Mouse (Mus musculus): ENCODE results near the gene Cdk20. TPM values are rescaled to one million over a fixed set of nuclear protein-coding genes. Genes with fewer than 3 reads are reported as not detected.
A peak's percentile ranks its signal among the peaks of the same experiment; 100 is the strongest.
"Not testable (repeated sequence)": the region's sequence is repeated elsewhere in the genome, so short reads cannot be mapped to it uniquely, and the experiment has no call there.

The Cdk20 gene
- polyA plus RNA-seq, 1 experiment: 5.8 TPM

GRCm38 (mm10) chr13:64439471-64439870 is 7.4 kb downstream of the Cdk20 start:
- Histone ChIP-seq H3K36me3 (ENCODE audit: control insufficient read depth, insufficient read depth, low read length) (no peaks in the 10 kb centered on the region), H3K27ac (ENCODE audit: insufficient read depth, low read depth, low read length) (no peak overlapping the region; the same call in 1 of the 2 replicates), H3K27me3 (ENCODE audit: control insufficient read depth, insufficient read depth, low read length) (no peaks in the 10 kb centered on the region), H3K4me1 (ENCODE audit: control insufficient read depth, insufficient read depth, insufficient read length, low read length) (peaks cover 13% of the 10 kb centered on the region), H3K4me3 (ENCODE audit: low read depth, low read length) (no peak overlapping the region)
- 68% methylated on average over 5 of the region's 5 CpGs for WGBS
- TF ChIP-seq CTCF (IDR thresholded peaks at IDR 0.05; ENCODE audit: extremely low read depth, insufficient read length, insufficient replicate concordance, low read depth, low read length): no peak
- TF ChIP-seq POLR2A (IDR thresholded peaks at IDR 0.05; ENCODE audit: low read depth, low read length): no peak

- Histone ChIP-seq H3K4me3 (ENCODE audit: low read depth, low read length) (no peak overlapping the region), H3K27me3 (ENCODE audit: control insufficient read depth, insufficient read depth, low read length) (no peaks in the 10 kb centered on the region), H3K4me1 (ENCODE audit: control insufficient read depth, insufficient read depth, insufficient read length, low read length) (peaks cover 13% of the 10 kb centered on the region), H3K27ac (ENCODE audit: insufficient read depth, low read depth, low read length) (no peak overlapping the region), H3K36me3 (ENCODE audit: control insufficient read depth, insufficient read depth, low read length) (no peaks in the 10 kb centered on the region)
- WGBS: 59% methylated on average over 4 of the region's 4 CpGs
- TF ChIP-seq POLR2A (IDR thresholded peaks at IDR 0.05; ENCODE audit: low read depth, low read length) (no peak), CTCF (IDR thresholded peaks at IDR 0.05; ENCODE audit: extremely low read depth, insufficient read length, insufficient replicate concordance, low read depth, low read length) (no peak)
These were observed 8.5 kb downstream of the Cdk20 start for GRCm38 (mm10) chr13:64440592-64440991.

- Histone ChIP-seq H3K4me1 (ENCODE audit: control insufficient read depth, insufficient read depth, insufficient read length, low read length) (peaks cover 4% of the 10 kb centered on the region; the same call in 1 of the 2 replicates), H3K27me3 (ENCODE audit: control insufficient read depth, insufficient read depth, low read length) (no peaks in the 10 kb centered on the region), H3K27ac (ENCODE audit: insufficient read depth, low read depth, low read length) (no peak overlapping the region), H3K36me3 (ENCODE audit: control insufficient read depth, insufficient read depth, low read length) (no peaks in the 10 kb centered on the region), H3K4me3 (ENCODE audit: low read depth, low read length) (no peak overlapping the region)
- TF ChIP-seq CTCF (IDR thresholded peaks at IDR 0.05; ENCODE audit: extremely low read depth, insufficient read length, insufficient replicate concordance, low read depth, low read length) (no peak), POLR2A (IDR thresholded peaks at IDR 0.05; ENCODE audit: low read depth, low read length) (no peak)
- WGBS: 67% methylated on average over 4 of the region's 4 CpGs
These were observed 11.3 kb downstream of the Cdk20 start for GRCm38 (mm10) chr13:64443263-64443894.

- no peaks in the 10 kb centered on the region for H3K27me3 ChIP-seq (ENCODE audit: control insufficient read depth, insufficient read depth, low read length)
- 73% methylated on average over 9 of the region's 9 CpGs for WGBS
- H3K27ac ChIP-seq (ENCODE audit: insufficient read depth, low read depth, low read length): no peak overlapping the region
- TF ChIP-seq CTCF (IDR thresholded peaks at IDR 0.05; ENCODE audit: extremely low read depth, insufficient read length, insufficient replicate concordance, low read depth, low read length) (no peak), POLR2A (IDR thresholded peaks at IDR 0.05; ENCODE audit: low read depth, low read length) (no peak)
- H3K4me3 ChIP-seq (ENCODE audit: low read depth, low read length): no peak overlapping the region
- no peaks in the 10 kb centered on the region for H3K36me3 ChIP-seq (ENCODE audit: control insufficient read depth, insufficient read depth, low read length)
- H3K4me1 ChIP-seq (ENCODE audit: control insufficient read depth, insufficient read depth, insufficient read length, low read length): no peaks in the 10 kb centered on the region
These were observed 13.3 kb downstream of the Cdk20 start for GRCm38 (mm10) chr13:64445254-64445920.

- H3K27me3 ChIP-seq (ENCODE audit: control insufficient read depth, insufficient read depth, low read length): no peaks in the 10 kb centered on the region
- no peak overlapping the region for H3K27ac ChIP-seq (ENCODE audit: insufficient read depth, low read depth, low read length)
- H3K4me1 ChIP-seq (ENCODE audit: control insufficient read depth, insufficient read depth, insufficient read length, low read length): no peaks in the 10 kb centered on the region
- H3K4me3 ChIP-seq (ENCODE audit: low read depth, low read length): no peak overlapping the region
- WGBS: 2% methylated on average over 1 of the region's 1 CpGs
- TF ChIP-seq POLR2A (IDR thresholded peaks at IDR 0.05; ENCODE audit: low read depth, low read length) (no peak), CTCF (IDR thresholded peaks at IDR 0.05; ENCODE audit: extremely low read depth, insufficient read length, insufficient replicate concordance, low read depth, low read length) (0 out of 2 replicates have a peak, but pooled peaks have one; percentile 12)
- no peaks in the 10 kb centered on the region for H3K36me3 ChIP-seq (ENCODE audit: control insufficient read depth, insufficient read depth, low read length)
These were observed 15.8 kb downstream of the Cdk20 start for GRCm38 (mm10) chr13:64447947-64448346.

GRCm38 (mm10) chr13:64448729-64449128 is 16.6 kb downstream of the Cdk20 start:
- TF ChIP-seq CTCF (IDR thresholded peaks at IDR 0.05; ENCODE audit: extremely low read depth, insufficient read length, insufficient replicate concordance, low read depth, low read length) (no peak), POLR2A (IDR thresholded peaks at IDR 0.05; ENCODE audit: low read depth, low read length) (no peak)
- Histone ChIP-seq H3K27me3 (ENCODE audit: control insufficient read depth, insufficient read depth, low read length) (no peaks in the 10 kb centered on the region), H3K36me3 (ENCODE audit: control insufficient read depth, insufficient read depth, low read length) (no peaks in the 10 kb centered on the region), H3K4me3 (ENCODE audit: low read depth, low read length) (no peak overlapping the region), H3K27ac (ENCODE audit: insufficient read depth, low read depth, low read length) (no peak overlapping the region), H3K4me1 (ENCODE audit: control insufficient read depth, insufficient read depth, insufficient read length, low read length) (no peaks in the 10 kb centered on the region)
- WGBS: 78% methylated on average over 5 of the region's 5 CpGs

GRCm38 (mm10) chr13:64450001-64450794 is 18.1 kb downstream of the Cdk20 start:
- Histone ChIP-seq H3K4me1 (ENCODE audit: control insufficient read depth, insufficient read depth, insufficient read length, low read length) (no peaks in the 10 kb centered on the region), H3K27ac (ENCODE audit: insufficient read depth, low read depth, low read length) (no peak overlapping the region), H3K4me3 (ENCODE audit: low read depth, low read length) (no peak overlapping the region), H3K27me3 (ENCODE audit: control insufficient read depth, insufficient read depth, low read length) (no peaks in the 10 kb centered on the region), H3K36me3 (ENCODE audit: control insufficient read depth, insufficient read depth, low read length) (no peaks in the 10 kb centered on the region)
- 66% methylated on average over 7 of the region's 7 CpGs for WGBS
- TF ChIP-seq POLR2A (IDR thresholded peaks at IDR 0.05; ENCODE audit: low read depth, low read length) (no peak), CTCF (IDR thresholded peaks at IDR 0.05; ENCODE audit: extremely low read depth, insufficient read length, insufficient replicate concordance, low read depth, low read length) (no peak)

- not testable (repeated sequence) for H3K4me1 ChIP-seq (ENCODE audit: control insufficient read depth, insufficient read depth, insufficient read length, low read length); H3K27me3 ChIP-seq (ENCODE audit: control insufficient read depth, insufficient read depth, low read length); H3K27ac ChIP-seq (ENCODE audit: insufficient read depth, low read depth, low read length); H3K4me3 ChIP-seq (ENCODE audit: low read depth, low read length); H3K36me3 ChIP-seq (ENCODE audit: control insufficient read depth, insufficient read depth, low read length)
- 64% methylated on average over 19 of the region's 19 CpGs for WGBS
These were observed 25.3 kb downstream of the Cdk20 start for GRCm38 (mm10) chr13:64457225-64457978.

Data from small intestine, adult 2 months (tissue).